Mouse (Mus musculus) heart, adult 2 months (tissue): Measurements from ENCODE around the gene Epb41l3.

Experiments
- CTCF ChIP-seq: fragments of 200-600 bp; IDR thresholded peaks from 2 replicates; pipeline ENCODE4 v1.8.1; 2022; ENCODE audit warnings: antibody characterized with exemption, mild to moderate bottlenecking, moderate library complexity
- EP300 ChIP-seq: fragments of 200-500 bp; IDR thresholded peaks from 2 replicates; pipeline ENCODE4 v1.6.1; 2011; ENCODE audit warnings: low read depth, low read length, control low read depth; ENCODE audit not compliant: insufficient read depth
- POLR2A ChIP-seq: fragments of 200-500 bp; IDR thresholded peaks from 2 replicates; pipeline ENCODE4 v1.6.1; 2011; ENCODE audit warnings: mild to moderate bottlenecking, low read depth, low read length, control low read depth; ENCODE audit not compliant: insufficient read depth

- TF ChIP-seq POLR2A = no peak
- TF ChIP-seq CTCF = no peak
- no peak for TF ChIP-seq EP300
Observed at GRCm38 (mm10) chr17:69097068-69097467, 21.6 kb downstream of the Epb41l3 start.
